Mouse (Mus musculus) midbrain, postnatal 0 days (tissue): ENCODE results near the gene Itga9. TPM values are rescaled to one million over a fixed set of nuclear protein-coding genes. Genes with fewer than 3 reads are reported as not detected.

Experiments used
- ATAC-seq: fragments of 200-750 bp; cut with Nextera tagmentation; 2 replicates; pipeline ENCODE4 v1.8.0; 2017; ENCODE audit warnings: moderate number of reproducible peaks, mild to moderate bottlenecking, moderate TSS enrichment, moderate library complexity; ENCODE audit not compliant: low FRiP score
- DNase-seq: peaks from one replicate; pipeline ENCODE4 v3.0.0-alpha.2; 2015; ENCODE audit warnings: low spot score
- H3K27ac ChIP-seq: fragments of 300-500 bp; sonication (generic); 2 replicates; pipeline ENCODE4 v1.5.1; 2014; ENCODE audit warnings: low read depth, mild to moderate bottlenecking, low read length, mixed read lengths
- H3K27me3 ChIP-seq: fragments of 300-500 bp; sonication (generic); 2 replicates; pipeline ENCODE4 v1.6.1; 2014; ENCODE audit warnings: low read length, control low read depth, mixed read lengths; ENCODE audit not compliant: insufficient read depth
- H3K36me3 ChIP-seq: fragments of 300-500 bp; sonication (generic); 2 replicates; pipeline ENCODE4 v1.6.1; 2014; ENCODE audit warnings: low read length, control low read depth, mixed read lengths; ENCODE audit not compliant: insufficient read depth
- H3K4me1 ChIP-seq: fragments of 300-500 bp; sonication (generic); 2 replicates; pipeline ENCODE4 v1.6.1; 2014; ENCODE audit warnings: mild to moderate bottlenecking, control low read depth, antibody characterized with exemption, low read length, mixed read lengths; ENCODE audit not compliant: insufficient read depth
- H3K4me2 ChIP-seq: fragments of 300-500 bp; sonication (generic); 2 replicates; pipeline ENCODE4 v1.6.1; 2014; ENCODE audit warnings: low read depth, mild to moderate bottlenecking, low read length, mixed read lengths; ENCODE audit not compliant: poor library complexity, severe bottlenecking
- H3K4me3 ChIP-seq: fragments of 300-500 bp; sonication (generic); 2 replicates; pipeline ENCODE4 v1.5.1; 2014; ENCODE audit warnings: low read depth, mild to moderate bottlenecking, low read length, moderate library complexity
- H3K9ac ChIP-seq: fragments of 300-500 bp; sonication (generic); replicated peaks from 2 replicates; pipeline ENCODE4 v1.6.1; 2014; ENCODE audit warnings: mild to moderate bottlenecking, low read length, moderate library complexity, mixed read lengths; ENCODE audit not compliant: poor library complexity, severe bottlenecking
- H3K9me3 ChIP-seq: fragments of 300-500 bp; sonication (generic); 2 replicates; pipeline ENCODE4 v1.6.1; 2016; ENCODE audit warnings: low read length, control low read depth
- CTCF ChIP-seq: IDR thresholded peaks from 2 replicates; pipeline ENCODE4 v1.5.1; 2016; ENCODE audit warnings: antibody characterized with exemption, mild to moderate bottlenecking
- WGBS: fragments of 180-500 bp; shearing (Covaris S2); extraction: QIAGEN DNeasy Blood & Tissue Kit; methylation state at CpG from one replicate; pipeline ENCODE4 v1.1.7; 2014; 5-methylcytosine and 5-hydroxymethylcytosine counted together
- polyA plus RNA-seq: library from polyadenylated mRNA; unstranded; fragments of >200 nt; fragmentation: Nextera tagmentation; extraction: Ambion mirVana; gene quantifications from 2 replicates; pipeline ENCODE4 v1.2.1, GENCODE M21; 2015
- total RNA-seq: library from RNA; depleted of rRNA; stranded (reverse); fragments of >200 nt; gene quantifications from 2 replicates; pipeline ENCODE4 v1.2.3, GENCODE M21; 2014

Itga9 gene
- total and polyA plus RNA-seq, 2 experiments from 2014 or later, result 1.1 to 8.2 TPM

- ATAC-seq (no peak), DNase-seq (no peak)
- WGBS, result 20% methylated on average over 16 of the region's 16 CpGs
- Histone ChIP-seq H3K36me3 (no peaks in the 10 kb centered on the region), H3K27ac (no peak overlapping the region), H3K4me2 (peak overlapping the region; percentile 84), H3K4me3 (peak overlapping the region; percentile 85; the same call in 1 of the 2 replicates), H3K9me3 (no peaks in the 10 kb centered on the region), H3K9ac (no peak overlapping the region), H3K27me3 (no peaks in the 10 kb centered on the region), H3K4me1 (peaks cover 18% of the 10 kb centered on the region)
- TF ChIP-seq CTCF, result no peak
Observed at GRCm38 (mm10) chr9:118924554-118925085, 318.1 kb downstream of the Itga9 start.

- ATAC-seq, result peak; percentile 87
- DNase-seq, result peak; percentile 94
- Histone ChIP-seq H3K9ac (peak overlapping the region; percentile 92), H3K27ac (peak overlapping the region; percentile 83), H3K4me3 (peak overlapping the region; percentile 85), H3K4me1 (peaks cover 18% of the 10 kb centered on the region), H3K4me2 (peak overlapping the region; percentile 84), H3K9me3 (no peaks in the 10 kb centered on the region), H3K27me3 (no peaks in the 10 kb centered on the region), H3K36me3 (no peaks in the 10 kb centered on the region)
- TF ChIP-seq CTCF, result no peak
- under 1% methylated on average over 53 of the region's 53 CpGs for WGBS
Observed at GRCm38 (mm10) chr9:118925286-118926110, 319.0 kb downstream of the Itga9 start.

DNA sequence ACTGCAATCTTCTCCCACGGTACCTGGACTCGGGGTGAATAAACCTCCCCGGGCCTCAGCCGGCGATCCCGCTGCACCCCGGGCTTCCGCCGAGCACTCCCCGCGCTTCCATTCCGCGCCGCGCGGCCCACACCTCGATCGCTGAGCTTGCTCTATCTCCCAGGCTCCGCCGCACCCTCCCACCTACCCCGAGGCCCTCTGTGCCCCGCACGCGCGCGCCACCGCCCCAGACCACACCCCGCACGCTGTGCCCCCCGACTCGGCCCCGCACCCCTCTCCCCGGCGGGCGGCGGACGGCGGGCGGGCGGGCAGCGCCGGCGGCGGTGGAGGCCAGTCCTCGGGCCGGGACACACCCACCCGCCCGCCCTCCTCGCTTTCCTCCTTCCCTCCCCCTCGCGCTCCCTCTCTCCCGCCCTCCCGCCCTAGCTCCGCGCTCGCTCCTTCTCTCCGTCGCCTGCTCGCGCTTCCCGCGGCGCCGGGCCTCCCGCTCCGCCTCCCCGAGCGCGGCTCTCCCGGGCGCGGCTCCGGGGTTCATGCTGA, 319.7 kb downstream of the Itga9 start, which contains the start of gene Ctdspl:
Gene Ctdspl, plus strand, starts transcription at position 343 of the 540 bp plus-strand sequence.
- Histone ChIP-seq H3K9ac (peak within 1 kb of the TSS; percentile 92), H3K4me2 (peak within 1 kb of the TSS; percentile 84), H3K36me3 (no peaks in the 10 kb centered on the region), H3K4me1 (peaks cover 18% of the 10 kb centered on the region), H3K4me3 (peak within 1 kb of the TSS; percentile 85), H3K9me3 (no peaks in the 10 kb centered on the region), H3K27ac (peak within 1 kb of the TSS; percentile 83), H3K27me3 (no peaks in the 10 kb centered on the region)
- ATAC-seq (peak; percentile 47), DNase-seq (peak; percentile 44)
- TF ChIP-seq CTCF, result no peak
- WGBS, result 0% methylated on average over 40 of the region's 73 CpGs

- ATAC-seq (peak; percentile 45; the same call in 1 of the 2 replicates), DNase-seq (no peak)
- 3% methylated on average over 34 of the region's 68 CpGs for WGBS
- Histone ChIP-seq H3K9me3 (no peaks in the 10 kb centered on the region), H3K4me2 (peak overlapping the region; percentile 84), H3K4me1 (peaks cover 18% of the 10 kb centered on the region), H3K9ac (peak overlapping the region; percentile 92), H3K36me3 (no peaks in the 10 kb centered on the region), H3K27ac (peak overlapping the region; percentile 83), H3K27me3 (no peaks in the 10 kb centered on the region), H3K4me3 (peak overlapping the region; percentile 85)
- no peak for TF ChIP-seq CTCF
Observed at GRCm38 (mm10) chr9:118926688-118927321, 320.3 kb downstream of the Itga9 start.

GRCm38 (mm10) chr9:118927501-118927900, 321.0 kb downstream of the Itga9 start:
- peak overlapping the region; percentile 84 for H3K4me2 ChIP-seq
- peaks cover 18% of the 10 kb centered on the region for H3K4me1 ChIP-seq
- H3K27ac ChIP-seq, result no peak overlapping the region
- no peaks in the 10 kb centered on the region for H3K9me3 ChIP-seq
- H3K9ac ChIP-seq, result peak overlapping the region; percentile 92; the same call in 1 of the 2 replicates
- H3K36me3 ChIP-seq, result no peaks in the 10 kb centered on the region
- 30% methylated on average over 8 of the region's 8 CpGs for WGBS
- peak overlapping the region; percentile 85 for H3K4me3 ChIP-seq
- H3K27me3 ChIP-seq, result no peaks in the 10 kb centered on the region
- DNase-seq (peak; percentile 36), ATAC-seq (no peak)
- TF ChIP-seq CTCF, result no peak
